Mouse (Mus musculus) kidney, postnatal 14 days (tissue): Measurements from ENCODE around the gene Nbr1.
A peak's percentile ranks its signal among the peaks of the same experiment; 100 is the strongest.
"Not testable (repeated sequence)": the region's sequence is repeated elsewhere in the genome, so short reads cannot be mapped to it uniquely, and the experiment has no call there.

Source experiments
- DNase-seq: peaks from one replicate; pipeline ENCODE4 v3.0.0; 2022; ENCODE audit warnings: mixed read lengths

Nbr1 gene

GRCm38 (mm10) chr11:101583205-101583604 is 31.3 kb downstream of the Nbr1 start:
- DNase-seq, result no peak

GRCm38 (mm10) chr11:101585031-101585430 is 33.1 kb downstream of the Nbr1 start:
- DNase-seq, result peak; percentile 44

- no peak for DNase-seq
Measured at GRCm38 (mm10) chr11:101585805-101586204, 33.9 kb downstream of the Nbr1 start.

GRCm38 (mm10) chr11:101587676-101588075 is 35.7 kb downstream of the Nbr1 start:
- no peak for DNase-seq

- no peak for DNase-seq
Measured at GRCm38 (mm10) chr11:101588868-101589267, 36.9 kb downstream of the Nbr1 start.

- peak; percentile 81 for DNase-seq
Measured at GRCm38 (mm10) chr11:101589444-101589843, 37.5 kb downstream of the Nbr1 start.

- no peak for DNase-seq
Measured at GRCm38 (mm10) chr11:101589989-101590624, 38.2 kb downstream of the Nbr1 start.

GRCm38 (mm10) chr11:101599156-101599555 is 47.2 kb downstream of the Nbr1 start, which contains the start of gene Gm11634:
Gene Gm11634, minus strand, starts transcription at chr11:101599256.
- no peak for DNase-seq

GRCm38 (mm10) chr11:101602491-101602890 is 50.5 kb downstream of the Nbr1 start:
- peak; percentile 76 for DNase-seq

- no peak for DNase-seq
Measured at GRCm38 (mm10) chr11:101604116-101604515, 52.2 kb downstream of the Nbr1 start.

GRCm38 (mm10) chr11:101604531-101605453 is 52.8 kb downstream of the Nbr1 start:
- peak; percentile 86 for DNase-seq

GRCm38 (mm10) chr11:101607134-101607533 is 55.2 kb downstream of the Nbr1 start:
- DNase-seq, result not testable (repeated sequence)

- DNase-seq, result no peak
Measured at GRCm38 (mm10) chr11:101610445-101610844, 58.5 kb downstream of the Nbr1 start.

GRCm38 (mm10) chr11:101613596-101613995 is 61.6 kb downstream of the Nbr1 start:
- DNase-seq, result no peak

GRCm38 (mm10) chr11:101614116-101614515 is 62.2 kb downstream of the Nbr1 start:
- DNase-seq, result no peak

- DNase-seq, result no peak
Measured at GRCm38 (mm10) chr11:101615380-101615779, 63.4 kb downstream of the Nbr1 start.

- no peak for DNase-seq
Measured at GRCm38 (mm10) chr11:101616104-101616503, 64.2 kb downstream of the Nbr1 start.

- DNase-seq, result no peak
Measured at GRCm38 (mm10) chr11:101616948-101617767, 65.2 kb downstream of the Nbr1 start.

GRCm38 (mm10) chr11:101617849-101618248 is 65.9 kb downstream of the Nbr1 start:
- DNase-seq, result peak; percentile 52

- DNase-seq, result no peak
Measured at GRCm38 (mm10) chr11:101618596-101618995, 66.6 kb downstream of the Nbr1 start.

- DNase-seq, result not testable (repeated sequence)
Measured at GRCm38 (mm10) chr11:101620022-101620655, 68.2 kb downstream of the Nbr1 start.

GRCm38 (mm10) chr11:101626649-101626994 is 74.7 kb downstream of the Nbr1 start:
- DNase-seq, result no peak
